Mouse (Mus musculus) kidney, embryonic 16.5 days (tissue): ENCODE measurements at regions not wholly inside any gene's neighbourhood (a gene's known extent, or its start where the extent isn't known, plus 50 kb on each side); places are given as distances from the start of the nearest gene placed in this dataset.

Experiments used
- ATAC-seq: fragments of 200-750 bp; cut with Nextera tagmentation; 2 replicates; pipeline ENCODE4 v1.8.0; 2017; ENCODE audit warnings: moderate TSS enrichment; ENCODE audit not compliant: low FRiP score, low TSS enrichment
- H3K27ac ChIP-seq: fragments of 300-500 bp; sonication (generic); 2 replicates; pipeline ENCODE4 v1.5.1; 2014; ENCODE audit warnings: low read length
- H3K27me3 ChIP-seq: fragments of 300-500 bp; sonication (generic); 2 replicates; pipeline ENCODE4 v1.6.1; 2014; ENCODE audit warnings: low read length, control low read depth, mixed read lengths; ENCODE audit not compliant: insufficient read depth
- H3K36me3 ChIP-seq: fragments of 300-500 bp; sonication (generic); 2 replicates; pipeline ENCODE4 v1.6.1; 2014; ENCODE audit warnings: low read length, control low read depth, mixed read lengths; ENCODE audit not compliant: insufficient read depth
- H3K4me1 ChIP-seq: fragments of 300-500 bp; sonication (generic); 2 replicates; pipeline ENCODE4 v1.6.1; 2014; ENCODE audit warnings: low read length, control low read depth, mixed read lengths; ENCODE audit not compliant: insufficient read depth
- H3K4me2 ChIP-seq: fragments of 300-500 bp; sonication (generic); replicated peaks from 2 replicates; pipeline ENCODE4 v1.6.1; 2014; ENCODE audit warnings: low read depth, low read length
- H3K4me3 ChIP-seq: fragments of 300-500 bp; sonication (generic); 2 replicates; pipeline ENCODE4 v1.5.1; 2014; ENCODE audit warnings: mild to moderate bottlenecking, low read length
- H3K9ac ChIP-seq: fragments of 300-500 bp; sonication (generic); replicated peaks from 2 replicates; pipeline ENCODE4 v1.6.1; 2014; ENCODE audit warnings: low read length
- H3K9me3 ChIP-seq: fragments of 300-500 bp; sonication (generic); 2 replicates; pipeline ENCODE4 v1.6.1; 2016; ENCODE audit warnings: low read length, control low read depth
- WGBS: fragments of 180-500 bp; shearing (Covaris S2); extraction: QIAGEN DNeasy Blood & Tissue Kit; methylation state at CpG from one replicate; pipeline ENCODE4 v1.1.7; 2014; 5-methylcytosine and 5-hydroxymethylcytosine counted together

- H3K9ac ChIP-seq: no peak overlapping the region
- H3K36me3 ChIP-seq: no peaks in the 10 kb centered on the region
- H3K4me1 ChIP-seq: no peaks in the 10 kb centered on the region
Observed at GRCm38 (mm10) chr9:50395543-50395942, 50.8 kb upstream of the Rpl10-ps3 start.

DNA sequence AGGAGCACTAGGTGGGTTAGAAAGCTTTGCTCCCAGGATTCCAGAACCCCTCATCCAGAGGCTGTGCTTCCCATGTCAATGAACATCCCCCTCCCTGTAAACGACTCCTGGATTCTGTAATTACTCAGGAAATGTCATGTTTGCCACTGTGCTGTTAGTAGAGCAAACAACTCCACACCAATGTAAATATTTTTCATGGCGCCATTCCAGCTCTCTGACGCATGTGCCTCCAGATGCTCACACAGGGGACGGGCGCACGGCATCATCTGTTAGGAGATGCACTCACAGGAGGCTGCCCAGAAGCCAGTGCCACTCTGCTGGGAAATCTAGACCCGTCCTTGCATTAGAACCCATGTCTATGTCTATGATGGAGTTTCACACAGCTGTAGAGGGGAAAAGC lies 51.3 kb upstream of the Rpl10-ps3 start:
- Histone ChIP-seq H3K27me3 (no peaks in the 10 kb centered on the region), H3K4me3 (no peak overlapping the region), H3K9me3 (no peaks in the 10 kb centered on the region), H3K27ac (no peak overlapping the region), H3K9ac (no peak overlapping the region), H3K4me2 (no peak overlapping the region), H3K4me1 (no peaks in the 10 kb centered on the region), H3K36me3 (no peaks in the 10 kb centered on the region)
- ATAC-seq: 0 out of 2 replicates have a peak, but pooled peaks have one; percentile 57
- 55% methylated on average over 7 of the region's 7 CpGs for WGBS

More at GRCm38 (mm10) chr9:50395543-50395942, 50.8 kb upstream of the Rpl10-ps3 start:
- no peak overlapping the region for H3K4me2 ChIP-seq
- H3K4me3 ChIP-seq: no peak overlapping the region
- WGBS: 68% methylated on average over 3 of the region's 3 CpGs
- no peaks in the 10 kb centered on the region for H3K27me3 ChIP-seq
- no peak for ATAC-seq
- H3K27ac ChIP-seq: no peak overlapping the region
- no peaks in the 10 kb centered on the region for H3K9me3 ChIP-seq

DNA sequence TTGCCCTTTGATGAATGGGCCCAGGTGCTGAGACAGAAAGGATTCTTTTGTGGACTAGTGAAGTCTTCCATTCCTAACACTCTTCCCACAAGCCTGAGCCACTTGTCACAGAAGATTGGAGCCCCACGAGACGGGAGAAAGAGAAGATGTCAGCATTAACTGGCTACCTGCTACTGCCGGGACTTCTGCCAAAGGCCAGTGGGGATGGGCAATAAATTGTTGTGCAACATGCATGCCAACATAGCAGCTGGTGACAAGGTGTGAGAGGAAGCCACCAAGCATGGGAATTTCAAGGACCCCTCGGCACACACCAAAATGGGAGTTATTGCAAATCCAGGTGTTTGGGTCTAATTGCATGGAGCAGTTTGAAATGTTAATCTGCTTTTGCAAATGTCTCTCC lies 63.6 kb upstream of the Rpl10-ps3 start:
- no peaks in the 10 kb centered on the region for H3K9me3 ChIP-seq

GRCm38 (mm10) chr9:50408845-50409244 lies 64.1 kb upstream of the Rpl10-ps3 start:
- no peak overlapping the region for H3K27ac ChIP-seq

More for the DNA sequence above, 63.6 kb upstream of the Rpl10-ps3 start:
- Histone ChIP-seq H3K27me3 (no peaks in the 10 kb centered on the region), H3K4me1 (no peaks in the 10 kb centered on the region), H3K4me2 (no peak overlapping the region), H3K27ac (no peak overlapping the region), H3K9ac (no peak overlapping the region), H3K4me3 (no peak overlapping the region), H3K36me3 (no peaks in the 10 kb centered on the region)
- ATAC-seq: no peak
- WGBS: 76% methylated on average over 4 of the region's 4 CpGs

DNA sequence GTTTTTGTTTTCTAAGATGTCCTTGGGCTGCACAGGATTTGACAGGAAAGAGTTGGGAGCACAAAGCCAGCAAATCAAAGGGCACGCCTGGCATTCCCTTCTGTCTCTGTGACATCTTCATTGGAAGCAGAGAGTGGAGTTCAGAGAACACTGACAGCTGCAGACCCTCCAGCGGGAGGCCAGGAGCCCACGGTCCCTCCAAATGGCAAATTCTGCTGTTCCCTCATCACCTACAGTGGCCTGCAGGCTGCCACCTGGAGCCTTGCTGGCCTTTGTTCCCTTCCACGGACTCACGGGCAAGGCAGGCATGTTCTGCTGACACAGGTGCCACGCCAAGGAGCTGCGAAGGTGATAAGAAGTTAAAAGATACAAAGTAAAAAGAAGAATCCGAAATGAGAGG lies 68.2 kb upstream of the Rpl10-ps3 start:
- Histone ChIP-seq H3K9me3 (no peaks in the 10 kb centered on the region), H3K4me3 (no peak overlapping the region), H3K36me3 (no peaks in the 10 kb centered on the region), H3K27me3 (no peaks in the 10 kb centered on the region), H3K9ac (no peak overlapping the region), H3K4me2 (no peak overlapping the region), H3K4me1 (no peaks in the 10 kb centered on the region), H3K27ac (no peak overlapping the region)
- ATAC-seq: no peak
- WGBS: 83% methylated on average over 8 of the region's 8 CpGs

More at GRCm38 (mm10) chr9:50408845-50409244, 64.1 kb upstream of the Rpl10-ps3 start:
- 75% methylated on average over 4 of the region's 4 CpGs for WGBS
- no peak overlapping the region for H3K4me2 ChIP-seq
- no peak for ATAC-seq
- H3K9ac ChIP-seq: no peak overlapping the region
- no peaks in the 10 kb centered on the region for H3K9me3 ChIP-seq
- H3K4me3 ChIP-seq: no peak overlapping the region
- no peaks in the 10 kb centered on the region for H3K4me1 ChIP-seq
- H3K27me3 ChIP-seq: no peaks in the 10 kb centered on the region
- H3K36me3 ChIP-seq: no peaks in the 10 kb centered on the region

- no peaks in the 10 kb centered on the region for H3K9me3 ChIP-seq
- no peak for ATAC-seq
- no peak overlapping the region for H3K4me2 ChIP-seq
- no peak overlapping the region for H3K4me3 ChIP-seq
- H3K36me3 ChIP-seq: no peaks in the 10 kb centered on the region
- H3K27ac ChIP-seq: no peak overlapping the region
- no peak overlapping the region for H3K9ac ChIP-seq
- H3K27me3 ChIP-seq: no peaks in the 10 kb centered on the region
- 86% methylated on average over 9 of the region's 9 CpGs for WGBS
- no peaks in the 10 kb centered on the region for H3K4me1 ChIP-seq
Observed at GRCm38 (mm10) chr9:50413514-50414335, 69.0 kb upstream of the Rpl10-ps3 start.

GRCm38 (mm10) chr9:50414796-50415340 lies 70.1 kb upstream of the Rpl10-ps3 start:
- H3K9ac ChIP-seq: no peak overlapping the region
- H3K36me3 ChIP-seq: no peaks in the 10 kb centered on the region
- no peaks in the 10 kb centered on the region for H3K9me3 ChIP-seq
- WGBS: 38% methylated on average over 6 of the region's 6 CpGs
- H3K4me1 ChIP-seq: no peaks in the 10 kb centered on the region
- no peak for ATAC-seq
- H3K4me3 ChIP-seq: no peak overlapping the region
- no peak overlapping the region for H3K27ac ChIP-seq
- no peaks in the 10 kb centered on the region for H3K27me3 ChIP-seq
- H3K4me2 ChIP-seq: no peak overlapping the region

GRCm38 (mm10) chr9:50416677-50417076 lies 71.9 kb upstream of the Rpl10-ps3 start:
- peak; percentile 23; the same call in 1 of the 2 replicates for ATAC-seq
- no peaks in the 10 kb centered on the region for H3K27me3 ChIP-seq
- H3K4me3 ChIP-seq: no peak overlapping the region
- WGBS: 77% methylated on average over 3 of the region's 3 CpGs
- H3K9ac ChIP-seq: no peak overlapping the region
- H3K4me2 ChIP-seq: no peak overlapping the region
- H3K4me1 ChIP-seq: no peaks in the 10 kb centered on the region
- H3K9me3 ChIP-seq: peaks cover 7% of the 10 kb centered on the region
- H3K36me3 ChIP-seq: no peaks in the 10 kb centered on the region
- no peak overlapping the region for H3K27ac ChIP-seq

DNA sequence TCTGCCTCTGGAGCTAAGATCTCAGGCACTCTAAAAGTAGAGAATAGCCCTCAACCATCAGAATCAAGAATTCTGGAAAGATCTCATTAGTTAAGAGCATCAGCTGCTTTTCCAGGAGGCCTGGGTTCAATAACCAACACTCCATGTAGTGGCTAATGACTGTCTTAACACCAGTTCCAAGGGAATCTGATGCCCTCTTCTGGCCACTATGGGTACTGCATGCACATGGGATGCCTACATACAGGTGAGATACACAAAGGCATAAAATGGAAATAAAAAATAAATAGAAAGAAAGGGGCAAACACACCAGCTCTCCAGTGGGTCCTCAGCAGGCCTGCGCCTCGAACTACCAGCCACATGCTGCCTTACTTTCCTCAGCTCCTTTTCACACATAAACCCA lies 73.3 kb upstream of the Plet1 start:
- WGBS: 95% methylated on average over 2 of the region's 2 CpGs

More for the DNA sequence above, 73.3 kb upstream of the Plet1 start:
- Histone ChIP-seq H3K9me3 (peaks cover 7% of the 10 kb centered on the region), H3K4me3 (no peak overlapping the region), H3K4me1 (peaks cover 12% of the 10 kb centered on the region), H3K36me3 (no peaks in the 10 kb centered on the region), H3K27ac (no peak overlapping the region), H3K9ac (no peak overlapping the region), H3K4me2 (no peak overlapping the region), H3K27me3 (no peaks in the 10 kb centered on the region)
- no peak for ATAC-seq
